Mouse (Mus musculus) macrophage (primary cell): ENCODE data around the gene Txndc16. TPM values are rescaled to one million over a fixed set of nuclear protein-coding genes. Genes with fewer than 3 reads are reported as not detected.

Experiments
- H3K27ac ChIP-seq: fragments of 350-480 bp; formaldehyde crosslinking; 2 replicates; pipeline ENCODE4 v1.9.0; 2021
- H3K36me3 ChIP-seq: fragments of 350-480 bp; formaldehyde crosslinking; 2 replicates; pipeline ENCODE4 v1.9.0; 2021; ENCODE audit errors: inconsistent target
- H3K4me3 ChIP-seq: fragments of 350-480 bp; formaldehyde crosslinking; 2 replicates; pipeline ENCODE4 v1.9.0; 2021; ENCODE audit errors: inconsistent target
- H3K79me2 ChIP-seq: fragments of 350-480 bp; formaldehyde crosslinking; 2 replicates; pipeline ENCODE4 v1.9.0; 2021; ENCODE audit errors: inconsistent target
- WGBS: methylation state at CpG from one replicate; pipeline ENCODE4 v1.1.7; 2026; ENCODE audit warnings: inconsistent platforms; ENCODE audit not compliant: missing documents; 5-methylcytosine and 5-hydroxymethylcytosine counted together
- polyA plus RNA-seq: library from polyadenylated mRNA; stranded (reverse); fragments of 250-400 nt; gene quantifications from 3 replicates; pipeline ENCODE4 v1.2.4, GENCODE M21; 2018; ENCODE audit warnings: inconsistent platforms

The Txndc16 gene
- polyA plus RNA-seq, 1 experiment from 2014 or later = 36.7 TPM

DNA sequence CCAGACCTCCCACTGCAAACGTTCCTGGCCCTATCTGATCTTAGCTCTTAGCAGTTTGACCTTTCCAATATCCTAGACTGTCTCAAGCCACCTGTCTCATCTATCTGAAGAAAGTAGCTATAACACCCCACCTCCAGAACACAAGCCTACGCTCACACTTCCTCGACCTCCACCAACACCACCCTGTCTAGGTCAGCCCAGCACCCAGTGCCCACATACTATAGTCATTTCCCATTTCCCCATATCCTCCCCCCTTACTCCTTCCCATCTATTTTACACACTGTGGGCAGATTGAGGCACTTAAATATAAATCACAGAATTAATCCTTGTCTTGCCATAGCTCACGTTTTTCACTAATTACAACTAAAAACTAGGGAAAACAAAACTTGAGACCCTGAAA lies 38.5 kb downstream of the Txndc16 start:
- H3K27ac ChIP-seq = no peak overlapping the region
- H3K4me3 ChIP-seq = no peak overlapping the region
- H3K79me2 ChIP-seq = no peaks in the 10 kb centered on the region
- 0 out of 2 replicates have a peak, but pooled peaks cover 6% of the 10 kb centered on the region for H3K36me3 ChIP-seq
- 65% methylated on average over 4 of the region's 4 CpGs for WGBS

DNA sequence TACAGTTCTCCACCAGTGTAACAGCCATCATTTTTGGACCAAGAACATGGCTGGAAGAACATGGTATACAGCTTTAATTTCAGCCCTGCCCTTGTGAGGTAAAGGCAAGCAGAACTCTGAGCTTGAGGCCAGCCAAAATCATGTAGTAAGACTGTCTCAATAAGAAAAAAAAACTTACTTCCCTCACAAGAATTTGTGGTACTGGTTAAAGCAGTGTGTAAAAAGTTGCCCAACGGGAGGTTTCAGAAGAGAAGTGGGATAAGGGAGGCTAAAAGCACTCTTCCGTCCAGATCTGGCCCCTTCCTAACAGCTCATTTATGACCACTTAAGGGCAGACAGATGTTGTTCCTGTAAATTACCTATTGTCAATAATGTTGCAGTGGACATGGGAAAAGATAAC lies 40.5 kb downstream of the Txndc16 start:
- H3K27ac ChIP-seq = no peak overlapping the region
- no peak overlapping the region for H3K4me3 ChIP-seq
- 0 out of 2 replicates have a peak, but pooled peaks cover 6% of the 10 kb centered on the region for H3K36me3 ChIP-seq
- H3K79me2 ChIP-seq = no peaks in the 10 kb centered on the region
- 16% methylated on average over 2 of the region's 2 CpGs for WGBS

DNA sequence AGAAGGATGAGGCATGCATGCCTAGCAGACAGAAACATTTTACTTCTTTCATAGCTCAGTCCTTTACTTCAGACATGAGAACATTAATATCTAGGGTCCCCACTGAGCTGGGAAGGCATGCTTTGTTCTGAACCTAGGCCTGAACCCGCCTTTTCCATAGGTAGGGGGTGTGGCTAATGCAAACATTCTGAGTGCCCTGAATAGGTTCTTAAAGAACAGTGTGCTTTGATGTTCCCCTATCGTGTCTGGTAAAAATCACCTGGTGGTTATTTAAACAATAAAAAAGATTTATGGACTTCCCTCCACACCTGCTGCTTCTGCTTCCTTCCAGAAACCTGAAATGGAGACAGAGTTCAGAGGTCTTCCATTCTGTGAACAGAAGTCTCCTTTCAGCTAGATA lies 40.9 kb downstream of the Txndc16 start:
- Histone ChIP-seq H3K36me3 (0 out of 2 replicates have a peak, but pooled peaks cover 6% of the 10 kb centered on the region), H3K4me3 (no peak overlapping the region), H3K79me2 (no peaks in the 10 kb centered on the region), H3K27ac (no peak overlapping the region)
- WGBS = 62% methylated on average over 2 of the region's 2 CpGs

DNA sequence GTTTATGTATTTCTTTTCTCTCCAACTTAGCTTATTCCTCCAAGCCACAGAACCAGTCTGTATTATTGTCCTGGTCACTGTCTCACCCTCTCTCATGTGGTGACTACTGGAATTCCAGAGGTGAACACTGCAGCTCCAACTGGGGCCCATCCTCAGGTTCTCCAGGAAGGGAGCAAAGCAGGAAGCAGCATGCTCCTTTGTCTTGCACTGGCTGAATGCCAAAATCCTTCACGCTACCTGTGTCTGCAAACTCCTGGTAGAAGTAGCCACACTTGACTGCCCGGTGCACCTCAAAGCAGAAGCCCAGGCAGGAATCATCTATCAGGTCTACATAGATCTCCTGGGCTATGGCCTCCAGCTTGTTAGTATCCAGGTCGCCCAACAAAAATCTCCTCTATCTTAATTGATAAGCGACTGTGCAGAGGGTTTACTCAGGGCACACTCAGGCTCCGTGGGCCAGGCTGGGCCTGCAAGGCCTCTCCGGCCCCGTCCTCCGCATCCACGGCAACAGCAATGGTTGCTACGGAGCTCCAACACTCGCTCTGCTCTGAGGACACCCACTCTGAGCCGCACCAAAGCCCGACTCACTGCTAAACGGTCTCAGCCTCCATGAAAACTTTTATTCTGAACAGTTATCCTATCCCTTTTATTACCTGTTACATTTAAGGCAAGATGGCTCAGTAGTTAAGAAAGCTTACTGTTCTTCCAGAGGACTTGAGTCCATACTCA lies 45.0 kb downstream of the Txndc16 start:
- 94% methylated on average over 14 of the region's 14 CpGs for WGBS
- Histone ChIP-seq H3K4me3 (no peak overlapping the region), H3K36me3 (no peaks in the 10 kb centered on the region), H3K27ac (no peak overlapping the region), H3K79me2 (no peaks in the 10 kb centered on the region)

DNA sequence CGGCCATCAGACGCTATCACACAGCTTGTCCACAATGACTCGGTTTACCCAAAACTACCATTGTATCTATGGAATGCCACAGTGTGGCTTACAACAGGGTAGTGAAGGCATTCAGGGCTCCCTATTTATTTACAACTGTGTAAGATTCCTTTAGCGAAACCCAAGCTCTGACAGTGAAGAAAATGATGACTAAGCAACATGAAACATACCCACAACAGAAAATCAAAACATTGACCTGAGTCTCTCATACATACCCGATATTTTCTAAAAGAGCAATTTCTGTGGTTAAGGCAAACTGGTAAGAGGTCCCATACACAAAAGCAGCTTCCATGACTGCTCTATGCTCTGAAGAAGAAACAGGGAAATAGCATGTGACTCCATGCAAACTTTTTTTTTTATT lies 47.9 kb downstream of the Txndc16 start:
- no peaks in the 10 kb centered on the region for H3K79me2 ChIP-seq
- H3K27ac ChIP-seq = no peak overlapping the region
- no peak overlapping the region for H3K4me3 ChIP-seq
- WGBS = 95% methylated on average over 5 of the region's 5 CpGs
- H3K36me3 ChIP-seq = no peaks in the 10 kb centered on the region

DNA sequence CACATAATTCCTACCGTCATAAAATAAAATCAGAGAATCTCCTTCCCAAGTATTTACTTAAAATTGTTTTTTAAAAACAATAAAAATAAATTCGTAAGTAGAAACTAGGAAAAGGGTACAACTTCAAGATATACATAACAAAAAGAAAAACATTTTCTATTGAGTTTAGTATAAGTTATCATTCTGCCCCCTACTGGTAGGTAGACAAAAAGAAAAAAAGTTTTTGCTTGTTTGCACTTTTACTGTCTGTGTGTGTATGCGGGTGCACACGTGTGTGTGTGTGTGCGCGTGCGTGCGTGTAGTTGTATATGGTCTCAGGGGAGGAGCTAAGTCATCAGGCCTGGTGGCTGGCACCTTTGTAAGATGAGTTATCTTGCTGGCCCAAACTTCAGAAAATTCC lies 52.8 kb downstream of the Txndc16 start:
- H3K36me3 ChIP-seq = 0 out of 2 replicates have a peak, but pooled peaks cover 8% of the 10 kb centered on the region
- no peak overlapping the region for H3K27ac ChIP-seq
- 97% methylated on average over 7 of the region's 8 CpGs for WGBS
- H3K4me3 ChIP-seq = no peak overlapping the region
- no peaks in the 10 kb centered on the region for H3K79me2 ChIP-seq

DNA sequence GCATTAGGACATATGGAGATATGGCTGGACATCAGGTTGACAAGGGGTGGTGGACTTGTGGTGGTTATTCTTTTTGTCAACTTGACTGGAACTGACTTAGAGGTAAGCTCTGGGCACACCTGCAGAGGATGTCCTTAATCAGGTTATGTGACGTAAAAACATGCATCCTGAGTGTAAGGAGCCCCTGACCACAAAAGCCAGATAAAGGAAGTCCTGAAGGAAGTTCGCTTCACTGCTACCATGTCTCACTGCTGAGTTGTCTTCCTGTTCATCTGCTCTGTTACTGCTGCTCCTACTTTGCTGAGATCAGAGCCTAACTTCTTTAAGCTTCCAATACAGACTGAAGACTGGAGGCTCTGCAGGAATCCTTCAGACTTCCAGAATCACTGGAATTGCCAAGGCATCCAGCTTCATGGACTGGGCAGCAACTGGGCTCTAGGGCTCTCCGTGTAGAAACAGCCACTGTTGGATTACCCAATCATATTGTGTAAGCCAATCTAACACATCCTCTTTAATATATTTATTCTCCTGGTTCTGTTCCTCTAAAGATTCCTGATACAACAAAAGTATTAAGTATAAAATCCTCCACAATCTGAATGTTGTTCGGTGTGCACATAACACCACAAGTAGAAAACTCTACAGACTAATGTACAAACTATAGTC lies 64.5 kb downstream of the Txndc16 start:
- H3K4me3 ChIP-seq = no peak overlapping the region
- no peaks in the 10 kb centered on the region for H3K79me2 ChIP-seq
- H3K27ac ChIP-seq = peak overlapping the region; percentile 52
- WGBS = 20% methylated on average over 4 of the region's 4 CpGs
- no peaks in the 10 kb centered on the region for H3K36me3 ChIP-seq

DNA sequence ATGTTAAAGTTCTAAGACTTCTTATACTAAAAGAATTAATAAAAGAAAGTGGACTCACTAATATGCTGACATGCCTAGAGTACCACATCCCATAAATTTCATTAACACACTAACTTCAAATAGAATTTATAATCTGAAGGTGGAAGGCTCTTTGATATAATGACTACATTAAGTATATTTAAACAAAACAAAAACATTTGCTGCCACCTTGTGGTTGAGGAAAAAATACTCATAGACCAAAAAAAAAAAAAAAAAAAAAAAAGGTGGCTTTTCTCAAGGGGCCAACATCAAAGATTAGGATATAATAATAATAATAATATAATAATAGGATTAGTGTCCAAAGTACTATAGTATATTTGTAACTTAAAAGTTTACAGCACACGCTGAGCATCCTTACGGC lies 66.9 kb downstream of the Txndc16 start:
- H3K79me2 ChIP-seq = no peaks in the 10 kb centered on the region
- no peak overlapping the region for H3K27ac ChIP-seq
- H3K36me3 ChIP-seq = no peaks in the 10 kb centered on the region; the same call in 1 of the 2 replicates
- H3K4me3 ChIP-seq = no peak overlapping the region
- WGBS = 100% methylated on average over 2 of the region's 2 CpGs

DNA sequence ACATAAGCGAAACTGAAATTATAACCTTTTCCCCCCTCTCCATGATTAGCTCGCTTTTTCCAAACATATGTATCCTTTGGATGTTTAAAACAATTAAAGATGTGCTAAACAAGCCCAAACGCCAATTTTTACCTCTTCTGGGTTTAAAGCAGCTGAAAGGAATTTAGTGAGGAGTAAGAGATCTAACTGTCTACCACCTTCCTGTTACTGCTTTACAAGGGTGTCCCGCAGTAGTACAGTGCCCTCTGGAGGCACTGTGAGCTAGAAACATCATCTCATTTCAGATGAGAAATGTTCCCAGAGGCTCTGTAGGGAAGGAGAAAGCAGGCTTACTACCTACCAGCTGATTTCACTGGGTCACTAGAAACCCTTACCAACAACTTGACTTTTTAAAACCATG lies 77.6 kb downstream of the Txndc16 start:
- Histone ChIP-seq H3K4me3 (no peak overlapping the region), H3K36me3 (peaks cover 4% of the 10 kb centered on the region; the same call in 1 of the 2 replicates), H3K79me2 (no peaks in the 10 kb centered on the region), H3K27ac (no peak overlapping the region)
- WGBS = 50% methylated on average over 4 of the region's 4 CpGs

DNA sequence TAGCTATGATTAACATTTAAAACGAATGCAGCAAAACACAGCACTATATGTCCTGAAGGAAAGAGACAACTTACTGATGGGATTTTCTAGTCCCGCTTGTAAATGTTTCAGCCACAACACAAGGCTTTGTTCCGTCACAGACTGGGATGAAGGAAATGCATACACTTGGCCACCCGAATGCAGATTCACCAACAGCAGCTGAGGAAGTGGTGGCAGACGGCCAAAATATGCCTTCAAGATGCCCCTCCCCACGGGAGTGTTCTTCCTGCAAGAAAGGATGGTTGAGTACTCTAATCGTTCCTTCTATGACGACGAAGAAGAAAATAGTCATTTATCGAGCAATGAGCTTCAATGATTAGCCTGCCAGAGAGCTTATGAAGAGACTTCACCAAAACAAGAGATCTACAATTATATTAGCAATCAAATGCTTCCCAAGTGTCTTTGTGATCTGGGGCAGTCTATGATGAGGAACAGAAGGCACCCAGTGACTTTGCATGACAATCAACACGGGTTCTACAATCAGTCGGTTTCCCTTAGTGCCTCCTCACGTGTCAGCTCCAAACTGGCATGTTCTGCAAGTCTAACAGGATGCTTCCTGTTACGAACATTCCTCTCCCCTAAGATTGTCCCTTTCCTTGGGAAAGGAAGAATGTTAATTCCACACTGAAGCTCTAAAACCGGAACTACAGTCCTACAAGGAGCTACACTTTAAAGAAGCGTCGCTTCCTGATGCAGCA lies 79.6 kb downstream of the Txndc16 start:
- Histone ChIP-seq H3K79me2 (no peaks in the 10 kb centered on the region), H3K4me3 (no peak overlapping the region), H3K36me3 (peaks cover 10% of the 10 kb centered on the region; the same call in 1 of the 2 replicates), H3K27ac (no peak overlapping the region)
- 85% methylated on average over 17 of the region's 17 CpGs for WGBS

DNA sequence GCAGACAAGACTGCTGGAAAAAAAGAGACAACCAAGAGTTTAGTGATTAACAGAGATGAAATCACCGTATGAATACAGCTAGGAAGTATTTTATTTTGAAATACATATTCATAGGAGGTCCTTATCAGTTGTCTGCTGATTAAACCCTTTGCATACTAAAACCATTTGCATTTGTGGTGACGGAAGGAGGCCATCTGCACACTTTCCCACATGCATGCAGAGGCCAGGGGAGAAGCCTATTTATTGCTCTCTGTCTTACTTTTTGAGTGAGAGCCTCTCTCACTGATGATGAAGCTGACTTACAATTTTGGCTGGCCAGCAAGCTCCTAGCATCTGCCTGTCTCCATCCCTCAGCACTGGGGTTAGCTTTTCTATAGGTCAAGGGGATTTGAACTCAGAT lies 84.2 kb downstream of the Txndc16 start:
- Histone ChIP-seq H3K36me3 (peaks cover 21% of the 10 kb centered on the region), H3K27ac (no peak overlapping the region), H3K4me3 (no peak overlapping the region), H3K79me2 (no peaks in the 10 kb centered on the region)
- 97% methylated on average over 2 of the region's 2 CpGs for WGBS

DNA sequence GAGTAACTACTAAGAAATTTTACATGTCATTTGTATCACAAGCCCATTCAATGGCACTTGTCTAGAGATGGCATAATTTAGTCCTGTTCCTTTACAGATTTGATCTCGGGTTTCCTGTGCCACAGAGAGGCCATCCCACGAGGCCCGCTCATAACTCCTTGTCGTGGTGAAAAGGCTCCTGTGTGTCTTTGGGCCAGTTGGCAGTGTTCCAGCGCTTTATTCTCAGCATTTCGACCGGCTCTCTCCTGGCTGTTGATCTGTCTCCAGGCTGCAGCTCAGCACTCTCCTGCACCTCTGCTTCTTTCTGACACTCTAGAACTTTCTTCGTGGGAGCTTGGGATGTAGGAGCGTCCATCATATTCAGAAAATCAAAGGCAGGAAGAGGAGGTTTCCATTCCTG lies 84.6 kb downstream of the Txndc16 start:
- 63% methylated on average over 9 of the region's 9 CpGs for WGBS
- Histone ChIP-seq H3K79me2 (no peaks in the 10 kb centered on the region), H3K4me3 (no peak overlapping the region), H3K27ac (no peak overlapping the region), H3K36me3 (peaks cover 21% of the 10 kb centered on the region)

DNA sequence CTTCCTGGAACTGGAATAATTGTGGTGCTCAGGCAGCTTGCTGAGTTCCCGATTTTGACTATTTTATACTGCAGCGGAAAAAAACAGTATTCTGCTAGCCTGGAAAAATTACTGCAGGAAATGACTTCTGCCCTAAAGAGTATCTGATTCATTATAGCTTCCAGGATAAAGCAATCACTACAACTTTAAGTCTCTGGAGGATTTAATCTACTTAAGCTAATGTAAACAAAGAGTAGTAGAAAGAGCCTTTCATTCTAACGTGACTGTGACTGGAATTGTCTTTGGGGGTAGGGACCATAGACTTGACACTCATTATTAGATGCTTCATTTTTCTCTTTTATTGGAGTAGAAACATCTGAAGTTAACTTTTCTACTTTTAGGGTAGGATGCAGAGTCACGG lies 101.8 kb downstream of the Txndc16 start:
- WGBS = 97% methylated on average over 3 of the region's 4 CpGs
- Histone ChIP-seq H3K4me3 (no peak overlapping the region), H3K27ac (no peak overlapping the region), H3K36me3 (no peaks in the 10 kb centered on the region), H3K79me2 (no peaks in the 10 kb centered on the region)

DNA sequence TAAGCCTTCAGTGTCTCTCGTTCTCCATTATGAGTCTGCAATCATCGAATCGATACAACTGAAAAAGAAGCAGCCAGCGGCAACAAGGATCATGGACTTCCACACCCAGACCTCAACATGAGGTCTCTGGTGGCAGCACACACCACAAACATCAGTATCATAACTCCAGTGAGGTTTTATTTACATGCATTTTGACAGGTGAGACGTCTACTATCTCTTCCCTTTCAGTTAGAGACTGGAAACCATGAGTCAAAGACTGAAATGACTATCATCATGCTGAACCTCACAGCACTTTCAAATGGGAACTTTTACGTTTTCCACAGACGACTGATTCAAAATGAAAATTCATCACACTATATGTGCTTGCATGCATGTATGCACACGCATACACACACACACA lies 117.9 kb downstream of the Txndc16 start:
- Histone ChIP-seq H3K36me3 (no peaks in the 10 kb centered on the region), H3K79me2 (no peaks in the 10 kb centered on the region), H3K4me3 (no peak overlapping the region), H3K27ac (no peak overlapping the region)
- 91% methylated on average over 7 of the region's 8 CpGs for WGBS

DNA sequence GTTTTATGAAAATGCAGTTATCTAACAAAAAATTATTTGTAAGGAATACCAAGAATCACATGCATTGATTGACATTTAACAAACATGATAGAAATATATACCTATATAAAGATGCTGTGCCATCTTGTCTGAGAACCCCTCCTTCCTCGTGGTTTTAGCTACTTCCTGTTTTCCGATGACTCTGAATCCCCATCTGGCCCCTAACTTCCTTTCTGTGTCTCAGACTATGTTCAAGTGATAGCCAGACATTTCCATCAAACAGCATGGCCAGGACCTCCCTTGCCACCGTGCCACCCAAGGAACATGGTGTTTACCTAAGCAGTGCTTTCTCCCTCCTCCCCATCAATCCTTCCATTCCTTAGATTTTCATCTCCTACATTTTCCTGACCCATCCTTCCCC lies 127.8 kb downstream of the Txndc16 start:
- H3K4me3 ChIP-seq = no peak overlapping the region
- H3K27ac ChIP-seq = no peak overlapping the region
- WGBS = 7% methylated on average over 3 of the region's 3 CpGs
- no peaks in the 10 kb centered on the region for H3K36me3 ChIP-seq
- H3K79me2 ChIP-seq = no peaks in the 10 kb centered on the region
